Mouse (Mus musculus): ENCODE data around the gene Apmap. TPM values are rescaled to one million over a fixed set of nuclear protein-coding genes. Genes with fewer than 3 reads are reported as not detected.

Apmap gene
- polyA plus RNA-seq (2014; fragmentation: Nextera tagmentation; extraction: Ambion mirVana), result 48.3 and 48.4 TPM in 2 replicates

GRCm38 (mm10) chr2:150608087-150608799 is at the start of gene Apmap:
Apmap (minus strand) TSS chr2:150608567.
- Histone ChIP-seq H3K27ac (ENCODE audit: low read depth, low read length) (peak within 1 kb of the TSS; percentile 55), H3K4me2 (ENCODE audit: low read depth, low read length) (peak within 1 kb of the TSS; percentile 85), H3K4me1 (ENCODE audit: control insufficient read depth, insufficient read depth, low read length) (peaks cover 10% of the 10 kb centered on the region; the same call in 1 of the 2 replicates), H3K27me3 (ENCODE audit: control insufficient read depth, insufficient read depth, low read length) (no peaks in the 10 kb centered on the region), H3K4me3 (ENCODE audit: low read depth, low read length) (peak within 1 kb of the TSS; percentile 85), H3K36me3 (ENCODE audit: control insufficient read depth, insufficient read depth, low read length) (no peaks in the 10 kb centered on the region), H3K9me3 (ENCODE audit: control insufficient read depth, low read length) (no peaks in the 10 kb centered on the region), H3K9ac (replicated peaks; ENCODE audit: low read depth, low read length) (peak within 1 kb of the TSS; percentile 82)
- under 1% methylated on average over 42 of the region's 42 CpGs for WGBS
- peak; percentile 99 for ATAC-seq (ENCODE audit: low read depth)

GRCm38 (mm10) chr2:150656975-150657768 is 48.8 kb upstream of the Apmap start:
- ATAC-seq (ENCODE audit: low read depth), result peak; percentile 85
- WGBS, result 27% methylated on average over 8 of the region's 8 CpGs
- Histone ChIP-seq H3K9me3 (ENCODE audit: control insufficient read depth, low read length) (no peaks in the 10 kb centered on the region), H3K9ac (replicated peaks; ENCODE audit: low read depth, low read length) (no peak overlapping the region), H3K4me3 (ENCODE audit: low read depth, low read length) (no peak overlapping the region), H3K27ac (ENCODE audit: low read depth, low read length) (no peak overlapping the region), H3K27me3 (ENCODE audit: control insufficient read depth, insufficient read depth, low read length) (no peaks in the 10 kb centered on the region), H3K4me1 (ENCODE audit: control insufficient read depth, insufficient read depth, low read length) (no peaks in the 10 kb centered on the region), H3K4me2 (ENCODE audit: low read depth, low read length) (no peak overlapping the region), H3K36me3 (ENCODE audit: control insufficient read depth, insufficient read depth, low read length) (no peaks in the 10 kb centered on the region)

GRCm38 (mm10) chr2:150656112-150656511 is 47.7 kb upstream of the Apmap start:
- Histone ChIP-seq H3K9ac (replicated peaks; ENCODE audit: low read depth, low read length) (no peak overlapping the region), H3K4me3 (ENCODE audit: low read depth, low read length) (no peak overlapping the region), H3K27me3 (ENCODE audit: control insufficient read depth, insufficient read depth, low read length) (no peaks in the 10 kb centered on the region), H3K27ac (ENCODE audit: low read depth, low read length) (no peak overlapping the region), H3K4me2 (ENCODE audit: low read depth, low read length) (no peak overlapping the region), H3K4me1 (ENCODE audit: control insufficient read depth, insufficient read depth, low read length) (no peaks in the 10 kb centered on the region), H3K36me3 (ENCODE audit: control insufficient read depth, insufficient read depth, low read length) (no peaks in the 10 kb centered on the region), H3K9me3 (ENCODE audit: control insufficient read depth, low read length) (no peaks in the 10 kb centered on the region)
- ATAC-seq (ENCODE audit: low read depth), result no peak
- WGBS, result 91% methylated on average over 3 of the region's 3 CpGs

- H3K27me3 ChIP-seq (ENCODE audit: control insufficient read depth, insufficient read depth, low read length), result no peaks in the 10 kb centered on the region
- 87% methylated on average over 6 of the region's 6 CpGs for WGBS
- no peak for ATAC-seq (ENCODE audit: low read depth)
- H3K4me1 ChIP-seq (ENCODE audit: control insufficient read depth, insufficient read depth, low read length), result peaks cover 2% of the 10 kb centered on the region; the same call in 1 of the 2 replicates
- H3K9me3 ChIP-seq (ENCODE audit: control insufficient read depth, low read length), result no peaks in the 10 kb centered on the region
- no peaks in the 10 kb centered on the region for H3K36me3 ChIP-seq (ENCODE audit: control insufficient read depth, insufficient read depth, low read length)
- H3K4me3 ChIP-seq (ENCODE audit: low read depth, low read length), result no peak overlapping the region
- H3K27ac ChIP-seq (ENCODE audit: low read depth, low read length), result no peak overlapping the region
- H3K4me2 ChIP-seq (ENCODE audit: low read depth, low read length), result no peak overlapping the region
- H3K9ac ChIP-seq (replicated peaks; ENCODE audit: low read depth, low read length), result no peak overlapping the region
These were observed 46.9 kb upstream of the Apmap start for GRCm38 (mm10) chr2:150655290-150655689.

- no peak overlapping the region for H3K4me2 ChIP-seq (ENCODE audit: low read depth, low read length)
- H3K36me3 ChIP-seq (ENCODE audit: control insufficient read depth, insufficient read depth, low read length), result no peaks in the 10 kb centered on the region
- H3K27ac ChIP-seq (ENCODE audit: low read depth, low read length), result no peak overlapping the region
- peaks cover 3% of the 10 kb centered on the region; the same call in 1 of the 2 replicates for H3K4me1 ChIP-seq (ENCODE audit: control insufficient read depth, insufficient read depth, low read length)
- 88% methylated on average over 2 of the region's 2 CpGs for WGBS
- no peak for ATAC-seq (ENCODE audit: low read depth)
- H3K27me3 ChIP-seq (ENCODE audit: control insufficient read depth, insufficient read depth, low read length), result no peaks in the 10 kb centered on the region
- no peak overlapping the region for H3K9ac ChIP-seq (replicated peaks; ENCODE audit: low read depth, low read length)
- H3K4me3 ChIP-seq (ENCODE audit: low read depth, low read length), result no peak overlapping the region
- H3K9me3 ChIP-seq (ENCODE audit: control insufficient read depth, low read length), result no peaks in the 10 kb centered on the region
These were observed 46.4 kb upstream of the Apmap start for GRCm38 (mm10) chr2:150654814-150655213.

- WGBS, result 68% methylated on average over 9 of the region's 9 CpGs
- H3K36me3 ChIP-seq (ENCODE audit: control insufficient read depth, insufficient read depth, low read length), result no peaks in the 10 kb centered on the region
- H3K9me3 ChIP-seq (ENCODE audit: control insufficient read depth, low read length), result no peaks in the 10 kb centered on the region
- no peak overlapping the region for H3K27ac ChIP-seq (ENCODE audit: low read depth, low read length)
- ATAC-seq (ENCODE audit: low read depth), result no peak
- H3K27me3 ChIP-seq (ENCODE audit: control insufficient read depth, insufficient read depth, low read length), result no peaks in the 10 kb centered on the region
- H3K4me3 ChIP-seq (ENCODE audit: low read depth, low read length), result no peak overlapping the region
- H3K9ac ChIP-seq (replicated peaks; ENCODE audit: low read depth, low read length), result no peak overlapping the region
- H3K4me1 ChIP-seq (ENCODE audit: control insufficient read depth, insufficient read depth, low read length), result peaks cover 8% of the 10 kb centered on the region; the same call in 1 of the 2 replicates
- H3K4me2 ChIP-seq (ENCODE audit: low read depth, low read length), result no peak overlapping the region
These were observed 43.0 kb upstream of the Apmap start for GRCm38 (mm10) chr2:150651366-150651765.

- Histone ChIP-seq H3K9me3 (ENCODE audit: control insufficient read depth, low read length) (no peaks in the 10 kb centered on the region), H3K27me3 (ENCODE audit: control insufficient read depth, insufficient read depth, low read length) (no peaks in the 10 kb centered on the region), H3K36me3 (ENCODE audit: control insufficient read depth, insufficient read depth, low read length) (no peaks in the 10 kb centered on the region), H3K4me3 (ENCODE audit: low read depth, low read length) (no peak overlapping the region), H3K4me2 (ENCODE audit: low read depth, low read length) (no peak overlapping the region), H3K4me1 (ENCODE audit: control insufficient read depth, insufficient read depth, low read length) (peaks cover 8% of the 10 kb centered on the region; the same call in 1 of the 2 replicates), H3K27ac (ENCODE audit: low read depth, low read length) (no peak overlapping the region), H3K9ac (replicated peaks; ENCODE audit: low read depth, low read length) (no peak overlapping the region)
- ATAC-seq (ENCODE audit: low read depth), result no peak; the same call in 1 of the 2 replicates
- WGBS, result 10% methylated on average over 7 of the region's 7 CpGs
These were observed 42.2 kb upstream of the Apmap start for GRCm38 (mm10) chr2:150650511-150651074.

- no peaks in the 10 kb centered on the region for H3K27me3 ChIP-seq (ENCODE audit: control insufficient read depth, insufficient read depth, low read length)
- no peak overlapping the region for H3K4me2 ChIP-seq (ENCODE audit: low read depth, low read length)
- WGBS, result 57% methylated on average over 13 of the region's 13 CpGs
- H3K4me1 ChIP-seq (ENCODE audit: control insufficient read depth, insufficient read depth, low read length), result peaks cover 10% of the 10 kb centered on the region; the same call in 1 of the 2 replicates
- H3K9me3 ChIP-seq (ENCODE audit: control insufficient read depth, low read length), result no peaks in the 10 kb centered on the region
- no peaks in the 10 kb centered on the region for H3K36me3 ChIP-seq (ENCODE audit: control insufficient read depth, insufficient read depth, low read length)
- 0 out of 2 replicates have a peak overlapping the region, but pooled peaks have one; percentile 22 for H3K27ac ChIP-seq (ENCODE audit: low read depth, low read length)
- H3K9ac ChIP-seq (replicated peaks; ENCODE audit: low read depth, low read length), result no peak overlapping the region
- no peak for ATAC-seq (ENCODE audit: low read depth)
- no peak overlapping the region for H3K4me3 ChIP-seq (ENCODE audit: low read depth, low read length)
These were observed 40.0 kb upstream of the Apmap start for GRCm38 (mm10) chr2:150648300-150648895.
